Mouse (Mus musculus) limb, embryonic 14.5 days (tissue): ENCODE results near the gene Hoxb6. TPM values are rescaled to one million over a fixed set of nuclear protein-coding genes. Genes with fewer than 3 reads are reported as not detected.

ENCODE experiments used
- ATAC-seq: fragments of 200-750 bp; cut with Nextera tagmentation; 2 replicates; pipeline ENCODE4 v1.8.0; 2017; ENCODE audit warnings: low read depth, moderate number of reproducible peaks, moderate TSS enrichment; ENCODE audit not compliant: low FRiP score
- DNase-seq: peaks from one replicate; pipeline ENCODE4 v3.0.0-alpha.2; 2015; ENCODE audit warnings: low spot score
- H3K27ac ChIP-seq: fragments of 300-500 bp; sonication (generic); replicated peaks from 2 replicates; pipeline ENCODE4 v1.5.1; 2014; ENCODE audit warnings: low read depth, mild to moderate bottlenecking, low read length, moderate library complexity, mixed read lengths
- H3K27me3 ChIP-seq: fragments of 300-500 bp; sonication (generic); 2 replicates; pipeline ENCODE4 v1.6.1; 2014; ENCODE audit warnings: low read length, mixed read lengths; ENCODE audit not compliant: control insufficient read depth, insufficient read depth
- H3K36me3 ChIP-seq: fragments of 300-500 bp; sonication (generic); 2 replicates; pipeline ENCODE4 v1.6.1; 2014; ENCODE audit warnings: mild to moderate bottlenecking, low read length, moderate library complexity, mixed read lengths; ENCODE audit not compliant: control insufficient read depth, insufficient read depth
- H3K4me1 ChIP-seq: fragments of 300-500 bp; sonication (generic); 2 replicates; pipeline ENCODE4 v1.6.1; 2014; ENCODE audit warnings: antibody characterized with exemption, low read length, mixed read lengths; ENCODE audit not compliant: control insufficient read depth, insufficient read depth
- H3K4me2 ChIP-seq: fragments of 300-500 bp; sonication (generic); replicated peaks from 2 replicates; pipeline ENCODE4 v1.6.1; 2014; ENCODE audit warnings: low read depth, mild to moderate bottlenecking, low read length, moderate library complexity; ENCODE audit not compliant: severe bottlenecking
- H3K4me3 ChIP-seq: fragments of 300-500 bp; sonication (generic); replicated peaks from 2 replicates; pipeline ENCODE4 v1.5.1; 2014; ENCODE audit warnings: low read length
- H3K9ac ChIP-seq: fragments of 300-500 bp; sonication (generic); 2 replicates; pipeline ENCODE4 v1.6.1; 2014; ENCODE audit warnings: mild to moderate bottlenecking, low read depth, low read length, moderate library complexity; ENCODE audit not compliant: severe bottlenecking
- H3K9me3 ChIP-seq: fragments of 300-500 bp; sonication (generic); 2 replicates; pipeline ENCODE4 v1.6.1; 2016; ENCODE audit warnings: low read length; ENCODE audit not compliant: control insufficient read depth
- POLR2A ChIP-seq: fragments of 200-500 bp; IDR thresholded peaks from 2 replicates; pipeline ENCODE4 v1.8.0; 2012; ENCODE audit warnings: inconsistent platforms, mild to moderate bottlenecking, moderate library complexity, borderline replicate concordance; ENCODE audit not compliant: insufficient read depth, insufficient read length; ENCODE audit errors: extremely low read depth
- WGBS: fragments of 180-500 bp; shearing (Covaris S2); extraction: QIAGEN DNeasy Blood & Tissue Kit; methylation state at CpG from one replicate; pipeline ENCODE4 v1.1.7; 2014; 5-methylcytosine and 5-hydroxymethylcytosine counted together
- polyA plus RNA-seq, 2 experiments: library from polyadenylated mRNA; depleted of rRNA in 1 of 2; stranded (reverse) in 1 of 2; unstranded in 1 of 2; fragments of >200 nt; fragmentation: Nextera tagmentation in 1 of 2; extraction: Ambion mirVana in 1 of 2; gene quantifications; 2 replicates each; pipeline versions ENCODE4 v1.2.1 to v1.2.3; 2012 to 2014

Gene Hoxb6
- polyA plus RNA-seq, 2 experiments = 0.61 to 2.8 TPM

- Histone ChIP-seq H3K4me2 (peak overlapping the region; percentile 43), H3K4me1 (peaks cover 5% of the 10 kb centered on the region), H3K27me3 (peaks cover 98% of the 10 kb centered on the region), H3K27ac (no peak overlapping the region; the same call in 1 of the 2 replicates), H3K9ac (no peak overlapping the region), H3K4me3 (peak overlapping the region; percentile 34), H3K9me3 (no peaks in the 10 kb centered on the region), H3K36me3 (no peaks in the 10 kb centered on the region)
- TF ChIP-seq POLR2A = no peak
- under 1% methylated on average over 21 of the region's 34 CpGs for WGBS
- DNase-seq (no peak), ATAC-seq (no peak)
Measured at GRCm38 (mm10) chr11:96319071-96319902, 27.0 kb downstream of the Hoxb6 start.

GRCm38 (mm10) chr11:96319910-96320309 is 27.6 kb downstream of the Hoxb6 start:
- Histone ChIP-seq H3K4me3 (peak overlapping the region; percentile 21), H3K36me3 (no peaks in the 10 kb centered on the region), H3K9ac (no peak overlapping the region), H3K4me2 (peak overlapping the region; percentile 43), H3K27me3 (peaks cover 98% of the 10 kb centered on the region), H3K27ac (no peak overlapping the region), H3K9me3 (no peaks in the 10 kb centered on the region), H3K4me1 (peaks cover 5% of the 10 kb centered on the region)
- no peak for DNase-seq
- no peak for ATAC-seq
- WGBS = under 1% methylated on average over 29 of the region's 29 CpGs
- TF ChIP-seq POLR2A = no peak

GRCm38 (mm10) chr11:96320688-96321087 is 28.4 kb downstream of the Hoxb6 start:
- H3K4me2 ChIP-seq = 0 out of 2 replicates have a peak overlapping the region, but pooled peaks have one; percentile 43
- H3K9me3 ChIP-seq = no peaks in the 10 kb centered on the region
- H3K9ac ChIP-seq = no peak overlapping the region
- H3K4me3 ChIP-seq = no peak overlapping the region
- no peaks in the 10 kb centered on the region for H3K36me3 ChIP-seq
- DNase-seq (no peak), ATAC-seq (no peak)
- H3K27ac ChIP-seq = no peak overlapping the region
- peaks cover 98% of the 10 kb centered on the region for H3K27me3 ChIP-seq
- peaks cover 5% of the 10 kb centered on the region for H3K4me1 ChIP-seq
- TF ChIP-seq POLR2A = no peak
- 8% methylated on average over 17 of the region's 17 CpGs for WGBS

GRCm38 (mm10) chr11:96321846-96322245 is 29.6 kb downstream of the Hoxb6 start:
- peaks cover 98% of the 10 kb centered on the region for H3K27me3 ChIP-seq
- H3K4me1 ChIP-seq = peaks cover 5% of the 10 kb centered on the region
- WGBS = 18% methylated on average over 5 of the region's 5 CpGs
- no peaks in the 10 kb centered on the region for H3K36me3 ChIP-seq
- H3K9ac ChIP-seq = no peak overlapping the region
- no peak overlapping the region for H3K4me3 ChIP-seq
- no peak for TF ChIP-seq POLR2A
- no peaks in the 10 kb centered on the region for H3K9me3 ChIP-seq
- DNase-seq (no peak), ATAC-seq (no peak)
- H3K4me2 ChIP-seq = no peak overlapping the region
- H3K27ac ChIP-seq = no peak overlapping the region

GRCm38 (mm10) chr11:96322738-96323137 is 30.5 kb downstream of the Hoxb6 start:
- Histone ChIP-seq H3K4me1 (peaks cover 5% of the 10 kb centered on the region), H3K9ac (no peak overlapping the region), H3K36me3 (no peaks in the 10 kb centered on the region), H3K4me2 (no peak overlapping the region), H3K27me3 (peaks cover 98% of the 10 kb centered on the region), H3K4me3 (no peak overlapping the region), H3K9me3 (no peaks in the 10 kb centered on the region), H3K27ac (no peak overlapping the region)
- ATAC-seq = no peak
- no peak for DNase-seq
- 12% methylated on average over 6 of the region's 6 CpGs for WGBS
- no peak for TF ChIP-seq POLR2A
